Mouse (Mus musculus) forebrain, embryonic 15.5 days (tissue): ENCODE measurements around the gene Asb6. TPM values are rescaled to one million over a fixed set of nuclear protein-coding genes. Genes with fewer than 3 reads are reported as not detected.

Source experiments
- ATAC-seq: fragments of 200-750 bp; cut with Nextera tagmentation; replicated peaks from 2 replicates; pipeline ENCODE4 v1.8.0; 2017; ENCODE audit warnings: mild to moderate bottlenecking, moderate TSS enrichment, moderate library complexity
- H3K27ac ChIP-seq: fragments of 300-500 bp; sonication (generic); replicated peaks from 2 replicates; pipeline ENCODE4 v1.5.1; 2015; ENCODE audit warnings: mild to moderate bottlenecking, inconsistent platforms
- H3K27me3 ChIP-seq: fragments of 300-500 bp; sonication (generic); 2 replicates; pipeline ENCODE4 v1.6.1; 2015; ENCODE audit warnings: inconsistent platforms
- H3K36me3 ChIP-seq: fragments of 300-500 bp; sonication (generic); 2 replicates; pipeline ENCODE4 v1.6.1; 2015; ENCODE audit warnings: mild to moderate bottlenecking, inconsistent platforms
- H3K4me1 ChIP-seq: fragments of 300-500 bp; sonication (generic); 2 replicates; pipeline ENCODE4 v1.6.1; 2015; ENCODE audit warnings: inconsistent platforms
- H3K4me2 ChIP-seq: fragments of 300-500 bp; sonication (generic); replicated peaks from 2 replicates; pipeline ENCODE4 v1.6.1; 2015; ENCODE audit warnings: mild to moderate bottlenecking, inconsistent platforms
- H3K4me3 ChIP-seq: fragments of 300-500 bp; sonication (generic); 2 replicates; pipeline ENCODE4 v1.5.1; 2015; ENCODE audit warnings: mild to moderate bottlenecking, inconsistent platforms
- H3K9ac ChIP-seq: fragments of 300-500 bp; sonication (generic); replicated peaks from 2 replicates; pipeline ENCODE4 v1.6.1; 2015; ENCODE audit warnings: mild to moderate bottlenecking, inconsistent platforms
- H3K9me3 ChIP-seq: fragments of 300-500 bp; sonication (generic); 2 replicates; pipeline ENCODE4 v1.6.1; 2016; ENCODE audit warnings: inconsistent platforms
- WGBS: fragments of 180-500 bp; shearing (Covaris S2); methylation state at CpG from one replicate; pipeline ENCODE4 v1.1.7; 2015; ENCODE audit warnings: mixed read lengths; 5-methylcytosine and 5-hydroxymethylcytosine counted together
- polyA plus RNA-seq: library from polyadenylated mRNA; unstranded; fragments of >200 nt; fragmentation: Nextera tagmentation; extraction: Ambion mirVana; gene quantifications from 2 replicates; pipeline ENCODE4 v1.2.1, GENCODE M21; 2015

Gene Asb6
- polyA plus RNA-seq, 1 experiment from 2014 or later, result 43.3 TPM

DNA sequence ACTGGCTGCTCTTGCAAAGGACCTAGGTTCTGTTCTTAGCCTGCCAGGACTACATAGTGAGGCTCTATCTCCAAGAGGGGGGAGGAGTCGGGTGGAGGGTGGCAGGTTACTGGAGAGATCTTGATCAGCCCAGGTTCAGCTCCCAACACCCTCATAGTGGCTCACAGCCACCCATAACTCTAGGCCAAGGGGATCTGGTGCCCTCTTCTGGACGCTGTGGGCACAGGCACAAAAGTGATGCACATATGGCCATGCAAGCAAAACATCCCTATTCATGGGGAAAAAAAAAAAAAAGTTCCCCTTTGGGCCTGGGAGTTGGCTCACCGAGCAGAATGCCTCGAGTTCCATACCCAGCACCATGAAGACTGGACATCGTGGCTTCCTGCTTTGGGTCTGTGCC, 818 bp downstream of the Asb6 start:
- Histone ChIP-seq H3K9me3 (no peaks in the 10 kb centered on the region), H3K36me3 (peaks cover 15% of the 10 kb centered on the region), H3K4me2 (no peak overlapping the region), H3K4me1 (peaks cover 14% of the 10 kb centered on the region), H3K9ac (no peak overlapping the region), H3K27me3 (no peaks in the 10 kb centered on the region), H3K27ac (no peak overlapping the region), H3K4me3 (no peak overlapping the region)
- WGBS, result 34% methylated on average over 5 of the region's 5 CpGs
- ATAC-seq, result no peak

DNA sequence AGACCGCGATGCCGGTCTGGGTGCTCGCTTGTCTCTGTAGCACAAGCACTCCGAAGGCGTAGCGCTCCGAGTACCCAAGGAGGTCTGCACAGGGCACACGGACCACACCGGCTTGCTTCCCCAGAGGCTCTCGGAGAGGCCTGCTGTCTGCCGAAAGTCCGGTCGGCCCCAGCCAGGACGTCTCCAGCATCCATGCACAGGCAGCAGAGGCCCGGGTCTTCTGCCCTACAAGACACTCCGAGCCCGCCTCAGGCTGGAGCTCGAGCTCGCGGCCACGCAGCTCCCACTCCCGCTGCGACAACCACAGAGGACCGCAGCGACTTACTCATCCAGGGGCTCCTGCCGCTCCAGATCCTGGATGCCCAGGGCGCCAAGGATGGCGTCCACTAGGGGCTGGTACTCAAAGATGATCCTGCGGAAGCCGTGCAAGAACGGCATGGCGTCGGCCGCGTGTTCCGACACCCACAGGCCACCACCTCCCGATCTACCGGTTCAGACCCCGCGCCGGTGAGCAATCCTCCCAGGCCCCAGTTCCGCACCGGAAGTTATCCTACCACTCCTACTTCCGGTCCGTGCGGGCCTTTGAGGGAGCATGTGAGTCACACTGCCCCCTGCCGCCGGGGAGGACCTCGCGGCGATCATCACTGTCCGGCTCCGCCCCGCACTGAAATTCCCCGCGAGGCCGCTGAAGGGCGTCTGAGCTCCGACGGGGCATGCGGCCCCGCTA, 2.2 kb downstream of the Asb6 start:
- WGBS, result under 1% methylated on average over 63 of the region's 63 CpGs
- Histone ChIP-seq H3K27ac (peak overlapping the region; percentile 62), H3K4me2 (peak overlapping the region; percentile 94), H3K36me3 (peaks cover 29% of the 10 kb centered on the region), H3K9me3 (no peaks in the 10 kb centered on the region), H3K27me3 (no peaks in the 10 kb centered on the region), H3K4me3 (peak overlapping the region; percentile 91), H3K9ac (peak overlapping the region; percentile 90), H3K4me1 (peaks cover 20% of the 10 kb centered on the region)
- peak; percentile 87 for ATAC-seq

DNA sequence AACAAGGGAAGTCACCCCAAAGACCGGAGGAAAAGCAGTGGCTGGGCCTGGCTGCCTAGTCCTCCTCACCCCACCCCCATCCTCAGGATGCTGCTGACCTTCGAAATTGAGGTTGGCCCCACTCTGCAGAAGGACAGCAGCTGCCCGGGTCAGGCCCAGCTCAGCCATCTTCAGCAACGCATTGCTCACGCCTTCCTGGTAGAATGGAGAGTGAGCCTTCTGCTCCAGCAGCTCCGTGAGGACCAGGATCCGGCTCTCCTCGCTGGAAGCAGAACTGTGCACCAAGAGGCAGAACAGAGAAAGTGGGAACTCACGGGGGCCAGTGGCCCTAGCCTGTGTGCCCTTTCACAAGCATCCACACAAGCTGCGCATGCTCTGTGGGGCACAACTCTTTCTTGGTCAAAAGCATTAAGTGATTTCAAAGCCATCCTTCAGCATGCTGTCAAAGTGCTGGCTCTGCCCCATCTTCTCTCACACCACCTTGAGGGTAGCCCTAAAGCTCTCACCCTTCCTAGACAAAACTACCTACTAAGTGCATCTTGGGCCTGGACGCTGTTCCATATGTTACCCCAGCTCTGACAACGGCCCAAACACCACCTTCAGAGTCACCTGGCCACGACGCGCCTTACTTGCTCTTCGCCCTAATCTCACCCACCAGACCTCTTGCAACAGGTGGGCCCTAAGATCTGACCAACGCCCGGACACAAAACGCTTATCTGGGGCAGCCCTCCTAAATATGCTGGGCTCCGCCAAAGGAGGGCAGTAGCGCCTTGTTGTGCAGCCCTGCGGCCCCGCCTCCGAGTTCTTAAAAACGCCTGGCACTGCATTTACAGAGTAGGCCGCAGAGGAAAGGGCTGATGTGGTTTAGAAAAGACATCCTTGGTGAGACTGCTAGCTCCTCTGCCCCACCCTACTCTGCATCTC, 3.0 kb downstream of the Asb6 start:
- peaks cover 20% of the 10 kb centered on the region for H3K4me1 ChIP-seq
- H3K9me3 ChIP-seq, result no peaks in the 10 kb centered on the region
- peak overlapping the region; percentile 94 for H3K4me2 ChIP-seq
- no peaks in the 10 kb centered on the region for H3K27me3 ChIP-seq
- ATAC-seq, result no peak
- H3K27ac ChIP-seq, result peak overlapping the region; percentile 62
- H3K36me3 ChIP-seq, result peaks cover 37% of the 10 kb centered on the region
- peak overlapping the region; percentile 90 for H3K9ac ChIP-seq
- 33% methylated on average over 26 of the region's 26 CpGs for WGBS
- H3K4me3 ChIP-seq, result peak overlapping the region; percentile 91

DNA sequence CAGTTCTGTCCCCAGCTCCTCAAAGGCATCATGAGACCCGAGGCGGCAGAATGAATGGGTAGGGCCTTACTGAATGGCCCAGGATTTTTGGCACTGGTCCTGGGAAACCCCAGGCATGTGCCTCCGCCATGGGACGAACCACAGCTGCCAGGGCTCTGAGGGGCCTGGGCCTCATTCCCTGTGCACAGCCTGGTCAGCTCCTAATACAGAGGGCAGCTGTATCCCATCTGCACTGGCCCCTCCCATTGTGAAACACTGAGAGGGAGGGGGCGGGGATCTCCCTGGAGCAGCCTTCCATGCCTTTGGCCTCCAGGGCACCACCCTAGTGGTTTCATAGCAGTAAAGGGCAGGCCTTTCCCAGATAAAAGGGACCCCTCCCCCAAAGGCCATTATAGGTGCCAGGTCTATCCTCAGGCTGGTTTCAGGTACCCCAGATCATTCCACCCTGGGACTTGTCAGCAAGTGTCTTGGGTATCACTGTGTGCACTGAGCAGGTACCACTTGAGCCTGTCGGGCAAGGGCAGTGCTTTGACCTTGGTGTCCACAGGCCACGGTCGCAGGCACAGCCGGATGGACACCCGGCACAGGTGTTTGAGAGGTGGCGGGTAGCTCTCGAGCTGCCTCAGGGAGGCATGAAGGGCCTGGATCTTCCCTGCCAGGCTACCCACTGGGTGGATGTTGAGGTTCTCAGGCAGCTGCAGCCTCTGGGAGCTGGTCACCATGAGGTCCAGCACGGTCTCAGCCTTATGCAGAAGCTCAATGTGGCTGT, 6.6 kb downstream of the Asb6 start:
- H3K9ac ChIP-seq, result no peak overlapping the region
- H3K4me2 ChIP-seq, result no peak overlapping the region
- peak; percentile 29 for ATAC-seq
- no peaks in the 10 kb centered on the region for H3K27me3 ChIP-seq
- no peak overlapping the region for H3K27ac ChIP-seq
- peaks cover 20% of the 10 kb centered on the region for H3K4me1 ChIP-seq
- no peak overlapping the region for H3K4me3 ChIP-seq
- 67% methylated on average over 13 of the region's 13 CpGs for WGBS
- peaks cover 62% of the 10 kb centered on the region for H3K36me3 ChIP-seq
- H3K9me3 ChIP-seq, result no peaks in the 10 kb centered on the region

DNA sequence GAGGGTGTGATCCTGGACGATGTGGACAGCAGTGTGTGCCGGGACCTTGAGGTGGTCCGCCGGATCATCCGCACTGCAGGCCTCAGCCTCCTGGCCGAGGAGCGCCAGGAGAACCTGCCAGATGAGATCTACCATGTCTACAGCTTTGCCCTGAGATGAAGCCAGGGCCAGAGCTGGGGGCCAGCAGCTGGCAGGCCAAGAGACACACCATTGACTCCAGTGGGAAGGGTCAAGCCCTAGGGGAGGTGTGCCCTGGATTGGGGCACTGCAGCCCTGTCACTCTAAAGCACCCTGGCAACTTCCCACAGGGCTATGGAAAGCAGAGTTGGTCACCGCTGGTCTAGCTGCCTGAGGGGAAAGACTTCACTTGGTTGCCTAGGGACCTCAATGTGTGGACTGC, 7.7 kb downstream of the Asb6 start:
- Histone ChIP-seq H3K4me2 (no peak overlapping the region), H3K4me3 (no peak overlapping the region), H3K36me3 (peaks cover 62% of the 10 kb centered on the region), H3K4me1 (peaks cover 18% of the 10 kb centered on the region), H3K9ac (no peak overlapping the region), H3K9me3 (no peaks in the 10 kb centered on the region), H3K27ac (no peak overlapping the region), H3K27me3 (no peaks in the 10 kb centered on the region)
- WGBS, result 95% methylated on average over 8 of the region's 8 CpGs
- no peak for ATAC-seq

DNA sequence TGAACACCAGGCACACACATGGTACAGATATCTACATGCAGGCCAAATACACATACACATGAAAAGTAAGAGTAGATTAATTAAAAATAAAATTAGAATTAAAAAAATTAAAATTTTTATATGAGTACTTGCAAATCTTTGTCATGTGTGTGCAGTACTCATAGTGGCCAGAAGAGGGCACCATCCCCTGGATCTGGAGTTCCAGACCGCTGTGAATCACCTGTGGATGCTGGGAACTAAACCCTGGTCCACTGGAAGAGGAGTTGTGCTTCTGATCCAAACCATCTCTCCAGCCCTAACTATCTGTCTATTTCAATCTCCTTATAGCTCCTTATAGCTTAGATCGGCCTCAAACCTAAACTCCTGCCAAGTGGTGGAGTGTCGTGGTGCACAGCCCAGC, 9.1 kb downstream of the Asb6 start:
- no peaks in the 10 kb centered on the region for H3K27me3 ChIP-seq
- 98% methylated on average over 3 of the region's 3 CpGs for WGBS
- H3K4me1 ChIP-seq, result peaks cover 6% of the 10 kb centered on the region
- H3K36me3 ChIP-seq, result peaks cover 69% of the 10 kb centered on the region
- H3K9ac ChIP-seq, result no peak overlapping the region
- H3K27ac ChIP-seq, result no peak overlapping the region
- ATAC-seq, result no peak
- no peak overlapping the region for H3K4me3 ChIP-seq
- H3K4me2 ChIP-seq, result no peak overlapping the region
- H3K9me3 ChIP-seq, result no peaks in the 10 kb centered on the region

DNA sequence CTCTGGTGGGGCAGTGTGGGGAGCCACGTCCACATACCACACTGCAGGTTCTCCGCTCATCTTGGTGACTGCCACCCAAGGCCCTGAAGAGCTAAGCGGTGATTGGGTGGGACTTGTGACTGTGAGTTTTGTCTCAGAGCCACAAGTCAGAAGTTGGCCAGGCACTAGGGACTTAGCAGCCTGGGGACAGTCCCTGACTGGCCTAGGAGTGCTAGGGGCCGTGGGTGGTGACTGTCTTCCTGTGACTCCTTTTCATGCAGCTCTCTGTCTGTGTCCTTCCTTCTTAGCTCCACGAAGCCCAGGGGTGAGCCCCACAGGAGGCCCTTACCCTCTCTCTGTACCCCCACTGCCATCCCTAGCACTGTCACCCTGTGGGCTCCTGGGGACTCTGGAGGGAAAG, 10.3 kb downstream of the Asb6 start:
- H3K36me3 ChIP-seq, result peaks cover 71% of the 10 kb centered on the region
- no peak for ATAC-seq
- no peak overlapping the region for H3K9ac ChIP-seq
- H3K4me2 ChIP-seq, result no peak overlapping the region
- H3K4me3 ChIP-seq, result no peak overlapping the region
- no peaks in the 10 kb centered on the region for H3K27me3 ChIP-seq
- WGBS, result 97% methylated on average over 5 of the region's 5 CpGs
- no peak overlapping the region for H3K27ac ChIP-seq
- no peaks in the 10 kb centered on the region for H3K9me3 ChIP-seq
- H3K4me1 ChIP-seq, result peaks cover 6% of the 10 kb centered on the region

DNA sequence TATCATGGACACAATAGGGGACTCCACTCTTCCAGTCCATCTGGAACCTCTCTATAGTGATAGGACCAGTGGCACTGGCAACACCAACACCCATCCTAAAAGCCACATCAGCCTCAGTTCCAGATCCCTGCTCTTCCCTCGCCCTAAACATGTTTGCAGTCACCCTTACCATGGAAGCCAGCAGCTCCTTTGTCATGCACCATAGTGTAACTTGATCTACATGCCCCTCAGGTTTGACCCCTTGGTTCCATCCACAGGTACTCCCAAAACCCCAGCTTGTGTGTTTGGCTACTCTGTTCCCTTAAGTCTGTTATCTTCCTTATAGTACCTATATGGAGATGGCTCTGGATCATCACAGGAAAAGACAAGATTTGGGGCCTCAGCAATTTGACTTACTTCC, 13.8 kb downstream of the Asb6 start:
- WGBS, result 85% methylated on average over 1 of the region's 1 CpGs
- no peak for ATAC-seq
- no peak overlapping the region for H3K27ac ChIP-seq
- H3K9me3 ChIP-seq, result no peaks in the 10 kb centered on the region
- H3K4me1 ChIP-seq, result peaks cover 3% of the 10 kb centered on the region; the same call in 1 of the 2 replicates
- no peak overlapping the region for H3K4me3 ChIP-seq
- H3K4me2 ChIP-seq, result no peak overlapping the region
- no peak overlapping the region for H3K9ac ChIP-seq
- H3K27me3 ChIP-seq, result no peaks in the 10 kb centered on the region
- peaks cover 55% of the 10 kb centered on the region for H3K36me3 ChIP-seq

DNA sequence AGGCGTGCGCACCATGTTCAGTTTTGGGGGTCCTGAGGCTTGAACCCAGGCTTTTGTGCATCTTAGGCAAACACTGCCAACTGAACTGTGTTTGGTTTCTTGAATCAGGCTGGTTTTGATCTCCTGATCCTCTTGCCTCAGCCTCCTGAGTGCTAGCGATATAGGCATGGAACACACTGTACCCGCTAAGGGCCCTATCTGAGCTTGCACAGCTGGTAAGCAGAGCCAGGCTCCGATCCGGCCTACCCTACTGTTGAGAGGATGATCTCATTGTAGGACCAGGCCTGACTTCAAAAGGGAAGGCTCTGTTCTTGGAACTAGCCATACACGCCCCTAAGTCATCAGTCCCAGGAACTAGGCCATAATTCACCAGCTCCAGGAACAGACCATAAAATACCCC, 19.6 kb downstream of the Asb6 start:
- Histone ChIP-seq H3K4me1 (peaks cover 33% of the 10 kb centered on the region), H3K9ac (no peak overlapping the region), H3K4me3 (no peak overlapping the region), H3K27ac (no peak overlapping the region), H3K36me3 (peaks cover 22% of the 10 kb centered on the region), H3K4me2 (no peak overlapping the region), H3K27me3 (no peaks in the 10 kb centered on the region), H3K9me3 (no peaks in the 10 kb centered on the region)
- no peak for ATAC-seq
- whole genome bisulfite sequencing, result 92% methylated on average over 7 of the region's 7 CpGs

DNA sequence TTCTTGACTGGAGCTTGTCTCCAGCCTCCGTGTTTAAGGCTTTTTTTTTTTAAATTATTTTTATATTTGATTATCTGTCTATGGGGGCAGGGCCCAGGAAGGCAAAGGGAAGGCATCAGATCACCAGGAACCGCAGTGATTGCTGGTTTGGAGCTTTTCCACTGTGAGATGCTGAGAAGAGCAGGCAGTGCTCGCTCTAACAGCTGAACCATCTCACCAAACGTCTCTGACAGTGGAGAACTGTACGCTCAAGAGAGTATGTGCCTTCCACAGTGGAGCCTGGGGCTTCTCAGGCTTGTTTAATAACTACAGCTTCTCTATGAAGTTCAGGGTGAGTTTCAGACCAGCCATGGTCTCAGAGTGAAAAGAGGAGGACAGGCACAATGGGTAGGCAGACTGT, 20.6 kb downstream of the Asb6 start:
- H3K4me3 ChIP-seq, result peak overlapping the region; percentile 14
- H3K9me3 ChIP-seq, result no peaks in the 10 kb centered on the region
- H3K9ac ChIP-seq, result no peak overlapping the region; the same call in 1 of the 2 replicates
- 86% methylated on average over 5 of the region's 5 CpGs for WGBS
- ATAC-seq, result no peak
- peak overlapping the region; percentile 73 for H3K4me2 ChIP-seq
- H3K27me3 ChIP-seq, result no peaks in the 10 kb centered on the region
- peaks cover 33% of the 10 kb centered on the region for H3K4me1 ChIP-seq
- H3K27ac ChIP-seq, result 0 out of 2 replicates have a peak overlapping the region, but pooled peaks have one; percentile 29
- peaks cover 11% of the 10 kb centered on the region for H3K36me3 ChIP-seq

DNA sequence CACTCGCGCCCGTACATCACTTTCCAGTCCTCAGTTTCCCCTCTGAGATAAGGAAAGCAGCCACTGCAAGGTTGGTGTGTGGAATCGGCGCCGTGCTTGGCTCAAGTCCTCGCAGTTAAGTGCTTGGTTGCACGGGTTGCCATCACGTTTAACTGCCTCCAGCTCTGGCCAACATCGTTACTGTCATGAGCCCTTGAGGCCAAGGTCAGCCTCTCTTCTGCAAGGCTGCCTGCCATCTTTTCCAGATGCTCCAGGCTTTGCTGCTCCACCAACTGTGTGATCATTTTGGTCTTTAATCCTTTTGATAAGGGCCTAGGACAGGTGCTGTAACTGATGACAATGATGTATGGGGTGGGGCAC, 21.9 kb downstream of the Asb6 start:
- H3K27ac ChIP-seq, result peak overlapping the region; percentile 81
- peak overlapping the region; percentile 80 for H3K4me3 ChIP-seq
- no peak for ATAC-seq
- no peaks in the 10 kb centered on the region for H3K9me3 ChIP-seq
- peak overlapping the region; percentile 86 for H3K9ac ChIP-seq
- H3K36me3 ChIP-seq, result 0 out of 2 replicates have a peak, but pooled peaks cover 5% of the 10 kb centered on the region
- peaks cover 33% of the 10 kb centered on the region for H3K4me1 ChIP-seq
- peak overlapping the region; percentile 73 for H3K4me2 ChIP-seq
- 8% methylated on average over 10 of the region's 10 CpGs for WGBS
- no peaks in the 10 kb centered on the region for H3K27me3 ChIP-seq
